Mouse (Mus musculus): ENCODE results near the gene Lmntd2.

GRCm38 (mm10) chr7:141204546-141204945 lies 9.3 kb downstream of the Lmntd2 start:
- TF ChIP-seq CTCF (IDR thresholded peaks at IDR 0.05; ENCODE audit: low read depth) (no peak), EP300 (optimal IDR thresholded peaks at IDR 0.05) (no peak)

Data from stomach, postnatal 0 days (tissue).